Mouse (Mus musculus): ENCODE measurements around the gene Borcs8. TPM values are rescaled to one million over a fixed set of nuclear protein-coding genes. Genes with fewer than 3 reads are reported as not detected.

Borcs8 gene
- polyA plus RNA-seq, 1 experiment: 59.2 TPM

DNA sequence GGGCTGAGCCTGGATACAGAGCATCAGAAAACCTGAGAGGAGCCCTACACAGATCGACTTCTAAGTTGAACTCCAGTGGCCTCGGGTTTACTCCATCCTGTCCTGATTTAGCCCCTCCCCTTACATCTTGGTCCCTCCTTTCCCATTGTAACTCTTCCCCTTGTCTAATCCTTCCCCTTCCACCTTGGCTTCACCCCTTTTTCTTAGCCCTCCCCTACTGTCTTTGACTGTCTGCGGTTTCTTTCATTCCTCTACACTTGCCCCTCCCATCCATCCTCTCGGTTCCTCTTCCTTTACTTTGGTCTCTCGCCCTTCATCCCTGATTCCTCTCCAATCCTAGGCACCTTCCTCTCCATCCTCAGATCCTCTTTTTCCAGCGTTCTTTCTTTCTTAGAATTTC is 24.8 kb upstream of the Borcs8 start:
- no peak overlapping the region for H3K27ac ChIP-seq (ENCODE audit: insufficient read depth, low read length)
- H3K4me3 ChIP-seq (ENCODE audit: insufficient read depth, low read length): no peak overlapping the region
- TF ChIP-seq POLR2A (IDR thresholded peaks at IDR 0.05; ENCODE audit: low read depth, low read length) (no peak), CTCF (IDR thresholded peaks at IDR 0.05; ENCODE audit: borderline replicate concordance, insufficient read depth, low read length) (no peak)
- H3K4me1 ChIP-seq (ENCODE audit: control insufficient read depth, insufficient read depth, low read length): no peaks in the 10 kb centered on the region

DNA sequence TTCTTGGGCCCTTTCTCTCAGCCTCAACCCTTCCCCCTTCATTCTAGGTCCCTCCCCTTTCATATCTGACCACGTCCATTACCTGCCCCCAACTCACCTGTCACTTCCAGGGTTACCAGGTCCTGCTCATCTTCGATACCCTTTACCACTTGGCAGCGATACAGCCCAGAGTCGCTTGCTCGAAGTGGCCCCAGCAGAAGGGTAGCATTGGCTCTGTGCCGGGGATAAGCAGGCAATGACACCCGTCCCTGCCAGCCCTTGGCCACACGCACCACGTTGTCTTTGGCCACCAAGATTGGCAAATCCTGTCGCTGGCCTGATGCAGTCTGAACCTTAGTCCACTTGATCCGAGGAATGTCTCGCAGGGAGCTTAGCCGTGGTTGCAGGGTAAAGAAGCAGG is 24.4 kb upstream of the Borcs8 start:
- TF ChIP-seq CTCF (IDR thresholded peaks at IDR 0.05; ENCODE audit: borderline replicate concordance, insufficient read depth, low read length) (no peak), POLR2A (IDR thresholded peaks at IDR 0.05; ENCODE audit: low read depth, low read length) (no peak)
- Histone ChIP-seq H3K4me1 (ENCODE audit: control insufficient read depth, insufficient read depth, low read length) (no peaks in the 10 kb centered on the region), H3K27ac (ENCODE audit: insufficient read depth, low read length) (no peak overlapping the region), H3K4me3 (ENCODE audit: insufficient read depth, low read length) (no peak overlapping the region)

DNA sequence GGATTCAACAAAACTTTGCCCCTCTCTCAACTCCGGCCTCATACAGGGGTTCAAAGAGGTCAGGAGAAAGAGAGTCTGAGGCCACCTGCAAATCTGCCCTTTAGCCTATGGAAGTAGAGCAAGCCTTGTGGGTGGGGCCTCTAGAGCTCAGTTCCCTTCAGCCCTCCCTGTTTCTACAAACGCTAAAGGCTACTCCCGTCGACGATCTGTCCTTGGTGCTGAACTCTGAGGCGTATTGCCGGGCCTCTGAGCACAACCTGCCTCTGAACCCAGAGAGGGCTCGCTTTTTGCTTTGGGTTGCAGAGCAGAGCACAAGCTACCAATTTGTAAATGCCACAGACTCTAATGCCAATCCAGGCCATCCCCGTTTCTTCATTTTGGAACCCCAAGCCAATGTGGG is 21.7 kb upstream of the Borcs8 start:
- Histone ChIP-seq H3K27ac (ENCODE audit: insufficient read depth, low read length) (no peak overlapping the region), H3K4me1 (ENCODE audit: control insufficient read depth, insufficient read depth, low read length) (no peaks in the 10 kb centered on the region), H3K4me3 (ENCODE audit: insufficient read depth, low read length) (no peak overlapping the region)
- TF ChIP-seq POLR2A (IDR thresholded peaks at IDR 0.05; ENCODE audit: low read depth, low read length) (no peak), CTCF (IDR thresholded peaks at IDR 0.05; ENCODE audit: borderline replicate concordance, insufficient read depth, low read length) (no peak)

DNA sequence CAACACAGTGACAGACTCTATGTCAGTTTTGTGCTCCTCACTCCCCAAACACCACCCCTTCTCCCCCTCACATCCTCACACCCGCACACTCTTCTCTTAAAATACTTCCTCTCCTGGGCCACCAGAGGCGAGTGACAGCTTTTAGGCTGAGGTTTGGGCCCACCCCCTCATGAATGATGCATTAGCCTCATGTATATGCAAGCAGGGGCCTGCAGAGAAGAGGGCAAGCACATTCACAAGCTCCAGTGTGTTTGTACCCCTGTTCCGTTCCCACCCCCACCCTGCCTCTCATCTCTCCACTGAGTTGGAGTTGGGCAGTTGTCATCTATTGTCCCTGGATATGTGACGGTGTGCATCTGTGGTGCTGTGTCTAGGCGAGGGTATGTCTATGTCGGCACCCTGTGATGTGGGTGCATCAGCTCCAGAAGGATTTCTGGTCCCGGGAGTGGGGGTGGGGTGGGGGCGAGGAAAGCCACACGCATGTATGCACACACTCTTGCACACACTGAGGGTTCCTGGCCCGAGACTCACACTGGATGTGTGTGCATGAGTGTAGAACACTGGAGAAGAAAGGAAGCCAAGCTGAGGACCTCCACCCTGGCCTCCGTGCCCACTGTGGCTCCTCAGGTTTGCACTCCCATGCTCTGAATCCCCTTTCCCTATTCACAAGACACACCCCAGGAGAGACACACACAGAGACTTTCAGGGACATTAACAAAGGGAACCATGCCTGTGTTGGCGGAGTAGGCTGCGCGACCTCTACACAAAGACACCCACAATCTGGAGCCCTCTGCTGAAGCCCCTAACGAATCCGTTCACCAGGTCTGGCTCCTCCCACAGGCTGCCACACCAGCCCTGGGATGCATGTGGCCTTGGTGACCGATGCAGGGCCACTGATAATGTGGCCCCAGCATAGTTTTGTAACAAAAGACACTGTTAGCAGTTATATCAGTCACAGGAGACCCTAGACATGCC is 20.3 kb upstream of the Borcs8 start:
- no peak overlapping the region for H3K27ac ChIP-seq (ENCODE audit: insufficient read depth, low read length)
- H3K4me3 ChIP-seq (ENCODE audit: insufficient read depth, low read length): no peak overlapping the region

DNA sequence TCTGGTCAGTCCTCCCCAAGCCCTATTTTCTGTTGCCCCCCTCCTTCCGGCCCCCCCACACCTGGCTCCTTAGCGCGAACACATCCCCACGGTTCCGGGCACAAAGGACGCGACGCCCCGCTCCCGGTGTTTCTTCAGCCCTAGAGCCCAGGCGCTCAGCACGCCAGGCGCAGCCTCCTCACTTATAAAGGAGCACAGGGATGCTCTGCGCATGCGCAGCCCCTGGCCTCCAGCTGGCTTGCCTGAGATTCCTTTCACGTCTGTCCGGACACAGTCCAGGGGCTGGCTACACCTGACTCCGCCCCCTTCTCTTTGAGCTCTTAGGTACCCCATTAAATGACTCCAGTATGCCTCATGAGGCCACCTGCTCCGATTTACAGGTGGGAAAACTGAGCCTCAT is 18.6 kb upstream of the Borcs8 start, which contains the start of gene Ncan:
Ncan (minus strand) TSS at position 207 of the 400 bp plus-strand sequence.
- H3K4me3 ChIP-seq (ENCODE audit: insufficient read depth, low read length): no peak within 1 kb of the TSS
- TF ChIP-seq POLR2A (IDR thresholded peaks at IDR 0.05; ENCODE audit: low read depth, low read length): no peak
- no peaks in the 10 kb centered on the region for H3K4me1 ChIP-seq (ENCODE audit: control insufficient read depth, insufficient read depth, low read length)
- no peak within 1 kb of the TSS for H3K27ac ChIP-seq (ENCODE audit: insufficient read depth, low read length)

More for the DNA sequence above, 20.3 kb upstream of the Borcs8 start:
- TF ChIP-seq CTCF (IDR thresholded peaks at IDR 0.05; ENCODE audit: borderline replicate concordance, insufficient read depth, low read length) (no peak), POLR2A (IDR thresholded peaks at IDR 0.05; ENCODE audit: low read depth, low read length) (no peak)
- H3K4me1 ChIP-seq (ENCODE audit: control insufficient read depth, insufficient read depth, low read length): no peaks in the 10 kb centered on the region

DNA sequence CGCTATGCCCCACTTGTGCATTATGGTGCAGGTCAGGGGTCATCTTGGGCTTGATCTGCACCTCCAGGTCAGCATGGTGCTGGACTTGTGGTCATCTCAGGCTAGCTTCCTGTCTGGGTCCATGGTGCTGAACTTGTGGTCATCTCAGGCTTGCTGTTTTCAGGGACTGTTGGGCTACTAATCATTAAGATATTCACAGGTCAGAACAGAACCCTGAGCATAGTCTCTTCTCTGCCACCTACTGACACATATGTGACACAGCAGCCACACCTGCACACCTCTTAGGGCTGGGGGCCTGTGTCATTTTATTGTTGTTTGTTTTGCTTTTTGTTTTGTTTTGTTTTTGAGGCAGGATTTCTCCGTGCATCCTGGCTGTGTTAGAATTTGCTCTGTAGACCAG is 16.4 kb upstream of the Borcs8 start:
- Histone ChIP-seq H3K4me1 (ENCODE audit: control insufficient read depth, insufficient read depth, low read length) (no peaks in the 10 kb centered on the region), H3K4me3 (ENCODE audit: insufficient read depth, low read length) (no peak overlapping the region), H3K27ac (ENCODE audit: insufficient read depth, low read length) (no peak overlapping the region)
- TF ChIP-seq CTCF (IDR thresholded peaks at IDR 0.05; ENCODE audit: borderline replicate concordance, insufficient read depth, low read length) (peak; percentile 16; the same call in 1 of the 2 replicates), POLR2A (IDR thresholded peaks at IDR 0.05; ENCODE audit: low read depth, low read length) (no peak)

DNA sequence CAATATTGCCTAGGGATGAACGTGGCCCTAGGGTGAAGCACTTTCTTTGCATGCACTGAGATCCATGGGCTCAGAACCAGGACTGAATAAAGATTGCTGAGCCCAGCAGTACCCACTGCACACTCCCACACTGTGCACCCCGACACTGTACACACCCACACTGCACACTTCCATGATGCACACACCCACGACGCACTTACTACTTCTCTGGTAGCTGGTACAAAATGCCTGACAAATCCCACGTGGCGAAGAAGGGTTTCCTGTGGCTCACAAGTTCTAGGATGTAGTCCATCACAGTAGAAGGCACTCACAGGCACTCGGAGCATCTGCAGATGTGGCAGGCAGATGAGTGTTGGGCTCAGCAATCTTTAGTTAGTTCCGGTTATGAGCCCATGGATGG is 14.3 kb upstream of the Borcs8 start:
- no peaks in the 10 kb centered on the region for H3K4me1 ChIP-seq (ENCODE audit: control insufficient read depth, insufficient read depth, low read length)
- TF ChIP-seq CTCF (IDR thresholded peaks at IDR 0.05; ENCODE audit: borderline replicate concordance, insufficient read depth, low read length) (no peak), POLR2A (IDR thresholded peaks at IDR 0.05; ENCODE audit: low read depth, low read length) (no peak)
- H3K27ac ChIP-seq (ENCODE audit: insufficient read depth, low read length): no peak overlapping the region
- H3K4me3 ChIP-seq (ENCODE audit: insufficient read depth, low read length): no peak overlapping the region

DNA sequence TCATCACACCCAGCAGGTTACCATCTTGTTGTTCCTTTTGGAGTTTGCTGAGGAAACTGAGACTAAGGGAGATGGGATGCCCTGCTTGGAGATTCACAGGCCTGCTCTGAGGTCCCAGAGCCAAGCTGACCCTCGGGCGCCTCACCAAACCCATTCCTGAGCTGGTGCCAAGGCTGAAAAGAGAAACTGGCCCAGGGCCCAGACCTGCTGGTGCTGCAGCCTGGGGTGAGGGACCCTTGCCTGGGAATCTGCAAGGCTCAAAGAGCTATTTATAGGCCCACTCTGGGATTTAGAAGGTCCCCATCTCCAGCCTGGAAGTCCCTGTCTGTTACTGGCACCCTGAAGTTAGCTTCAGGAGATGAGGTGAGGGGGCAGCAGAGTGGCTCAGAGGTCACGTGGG is 10.9 kb upstream of the Borcs8 start:
- Histone ChIP-seq H3K27ac (ENCODE audit: insufficient read depth, low read length) (no peak overlapping the region), H3K4me1 (ENCODE audit: control insufficient read depth, insufficient read depth, low read length) (no peaks in the 10 kb centered on the region), H3K4me3 (ENCODE audit: insufficient read depth, low read length) (no peak overlapping the region)
- no peak for TF ChIP-seq POLR2A (IDR thresholded peaks at IDR 0.05; ENCODE audit: low read depth, low read length)
- TF ChIP-seq CTCF (IDR thresholded peaks at IDR 0.05; ENCODE audit: borderline replicate concordance, insufficient read depth, low read length): no peak

DNA sequence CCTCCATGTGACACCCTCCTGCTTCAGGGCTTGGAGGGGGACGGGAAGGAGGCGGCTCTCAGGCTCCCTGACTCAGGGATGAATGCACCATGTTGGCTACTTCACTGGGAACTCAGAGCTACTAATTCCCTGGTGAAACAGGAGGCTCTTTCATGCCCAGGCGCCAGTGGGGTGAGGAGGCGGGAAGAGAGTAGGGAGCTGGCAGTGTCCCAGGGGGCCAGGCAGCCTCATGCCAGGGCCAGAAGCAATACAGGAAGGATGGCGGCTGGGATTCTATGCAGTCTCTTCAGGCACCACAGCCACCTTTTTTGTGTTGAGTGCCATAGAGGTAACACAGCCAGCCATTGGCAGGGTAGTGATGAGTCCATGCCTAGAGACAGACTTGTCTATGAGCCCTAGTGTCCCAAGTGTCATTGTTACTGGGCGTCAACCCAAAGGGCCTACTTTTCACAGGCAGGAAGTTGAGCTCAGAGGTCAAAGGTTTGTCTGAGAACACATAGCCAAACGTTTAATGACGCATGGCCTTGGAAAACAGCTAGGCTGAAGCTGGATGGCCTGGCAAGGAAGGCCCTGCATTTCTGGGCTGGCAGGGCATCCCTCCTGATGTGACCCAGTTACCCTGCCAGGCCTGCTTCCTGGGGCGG is 9.9 kb upstream of the Borcs8 start:
- H3K4me3 ChIP-seq (ENCODE audit: insufficient read depth, low read length): no peak overlapping the region
- no peaks in the 10 kb centered on the region for H3K4me1 ChIP-seq (ENCODE audit: control insufficient read depth, insufficient read depth, low read length)
- TF ChIP-seq POLR2A (IDR thresholded peaks at IDR 0.05; ENCODE audit: low read depth, low read length): no peak
- no peak for TF ChIP-seq CTCF (IDR thresholded peaks at IDR 0.05; ENCODE audit: borderline replicate concordance, insufficient read depth, low read length)
- no peak overlapping the region for H3K27ac ChIP-seq (ENCODE audit: insufficient read depth, low read length)

DNA sequence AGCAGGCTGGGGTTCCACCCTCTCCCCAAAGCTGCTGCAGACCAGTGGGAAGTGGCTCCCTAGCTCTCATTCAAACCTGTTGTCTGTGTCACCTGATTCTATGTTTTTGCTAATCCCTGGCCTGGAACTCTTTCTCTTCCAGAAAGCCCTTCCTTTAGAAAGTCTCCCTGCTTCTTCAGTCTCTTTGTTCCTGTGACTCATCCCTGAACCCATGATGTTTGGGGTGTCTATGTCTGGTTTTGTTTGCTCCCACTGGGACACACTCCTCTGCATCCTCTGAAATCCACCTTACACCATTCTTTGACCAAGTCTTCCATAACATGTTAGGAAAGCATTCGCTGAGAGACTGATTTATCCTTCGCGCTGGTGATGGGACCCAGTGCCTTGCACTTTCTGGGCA is 9.2 kb upstream of the Borcs8 start:
- H3K4me1 ChIP-seq (ENCODE audit: control insufficient read depth, insufficient read depth, low read length): no peaks in the 10 kb centered on the region
- TF ChIP-seq CTCF (IDR thresholded peaks at IDR 0.05; ENCODE audit: borderline replicate concordance, insufficient read depth, low read length): no peak
- no peak for TF ChIP-seq POLR2A (IDR thresholded peaks at IDR 0.05; ENCODE audit: low read depth, low read length)
- H3K27ac ChIP-seq (ENCODE audit: insufficient read depth, low read length): no peak overlapping the region
- H3K4me3 ChIP-seq (ENCODE audit: insufficient read depth, low read length): no peak overlapping the region

All from embryonic fibroblast, embryonic 13.5 days (primary cell).